Mouse (Mus musculus) heart, embryonic 12.5 days (tissue): ENCODE measurements at regions not wholly inside any gene's neighbourhood (a gene's known extent, or its start where the extent isn't known, plus 50 kb on each side); places are given as distances from the start of the nearest gene placed in this dataset.

Source experiments
- ATAC-seq: fragments of 200-750 bp; cut with Nextera tagmentation; 2 replicates; pipeline ENCODE4 v1.8.0; 2017; ENCODE audit warnings: moderate TSS enrichment, moderate library complexity; ENCODE audit not compliant: insufficient number of reproducible peaks, low FRiP score
- H3K27ac ChIP-seq: fragments of 300-500 bp; sonication (generic); 2 replicates; pipeline ENCODE4 v1.5.1; 2016; ENCODE audit warnings: mild to moderate bottlenecking, moderate library complexity; ENCODE audit not compliant: poor library complexity, severe bottlenecking
- H3K27me3 ChIP-seq: fragments of 300-500 bp; sonication (generic); replicated peaks from 2 replicates; pipeline ENCODE4 v1.6.1; 2016; ENCODE audit warnings: mild to moderate bottlenecking, moderate library complexity
- H3K36me3 ChIP-seq: fragments of 300-500 bp; sonication (generic); 2 replicates; pipeline ENCODE4 v1.6.1; 2016; ENCODE audit warnings: mild to moderate bottlenecking, moderate library complexity
- H3K4me1 ChIP-seq: fragments of 300-500 bp; sonication (generic); replicated peaks from 2 replicates; pipeline ENCODE4 v1.6.1; 2016; ENCODE audit warnings: mild to moderate bottlenecking
- H3K4me2 ChIP-seq: fragments of 300-500 bp; sonication (generic); 2 replicates; pipeline ENCODE4 v1.6.1; 2016; ENCODE audit warnings: mild to moderate bottlenecking, moderate library complexity
- H3K4me3 ChIP-seq: fragments of 300-500 bp; sonication (generic); 2 replicates; pipeline ENCODE4 v1.5.1; 2016; ENCODE audit warnings: mild to moderate bottlenecking
- H3K9ac ChIP-seq: fragments of 300-500 bp; sonication (generic); 2 replicates; pipeline ENCODE4 v1.6.1; 2016; ENCODE audit warnings: mild to moderate bottlenecking, moderate library complexity
- H3K9me3 ChIP-seq: fragments of 300-500 bp; sonication (generic); replicated peaks from 2 replicates; pipeline ENCODE4 v1.6.1; 2016; ENCODE audit warnings: mild to moderate bottlenecking, moderate library complexity
- WGBS: fragments of 180-500 bp; shearing (Covaris S2); methylation state at CpG from one replicate; pipeline ENCODE4 v1.1.7; 2016; 5-methylcytosine and 5-hydroxymethylcytosine counted together

- ATAC-seq: no peak
- no peak overlapping the region for H3K9ac ChIP-seq
- no peaks in the 10 kb centered on the region for H3K4me1 ChIP-seq
- H3K27ac ChIP-seq: no peak overlapping the region
- H3K4me3 ChIP-seq: no peak overlapping the region
- no peaks in the 10 kb centered on the region for H3K36me3 ChIP-seq
- H3K9me3 ChIP-seq: no peaks in the 10 kb centered on the region
- no peaks in the 10 kb centered on the region for H3K27me3 ChIP-seq
- no peak overlapping the region for H3K4me2 ChIP-seq
- WGBS: 80% methylated on average over 5 of the region's 5 CpGs
Observed at GRCm38 (mm10) chr10:87803936-87804791, 53.9 kb upstream of the Igf1 start.

- ATAC-seq: no peak
- no peaks in the 10 kb centered on the region for H3K4me1 ChIP-seq
- no peak overlapping the region for H3K27ac ChIP-seq
- no peak overlapping the region for H3K4me3 ChIP-seq
- H3K9me3 ChIP-seq: no peaks in the 10 kb centered on the region
- H3K27me3 ChIP-seq: no peaks in the 10 kb centered on the region
- H3K9ac ChIP-seq: no peak overlapping the region
- WGBS: 91% methylated on average over 1 of the region's 1 CpGs
- H3K4me2 ChIP-seq: no peak overlapping the region
- H3K36me3 ChIP-seq: no peaks in the 10 kb centered on the region
Observed at GRCm38 (mm10) chr10:87804792-87805082, 53.3 kb upstream of the Igf1 start.
